Mouse (Mus musculus): ENCODE results near the gene 0610040J01Rik. TPM values are rescaled to one million over a fixed set of nuclear protein-coding genes. Genes with fewer than 3 reads are reported as not detected.

0610040J01Rik gene
- polyA plus RNA-seq, 1 experiment from 2014 or later = 5.7 TPM

GRCm38 (mm10) chr5:63819519-63819918 is 7.4 kb downstream of the 0610040J01Rik start:
- WGBS = 78% methylated on average over 6 of the region's 6 CpGs
- Histone ChIP-seq H3K9me3 (no peaks in the 10 kb centered on the region), H3K27me3 (no peaks in the 10 kb centered on the region), H3K4me2 (replicated peaks) (no peak overlapping the region), H3K36me3 (no peaks in the 10 kb centered on the region), H3K4me1 (no peaks in the 10 kb centered on the region), H3K4me3 (no peak overlapping the region), H3K9ac (no peak overlapping the region), H3K27ac (no peak overlapping the region)
- no peak for ATAC-seq (ENCODE audit: insufficient number of reproducible peaks, insufficient read depth, low FRiP score, low TSS enrichment)

DNA sequence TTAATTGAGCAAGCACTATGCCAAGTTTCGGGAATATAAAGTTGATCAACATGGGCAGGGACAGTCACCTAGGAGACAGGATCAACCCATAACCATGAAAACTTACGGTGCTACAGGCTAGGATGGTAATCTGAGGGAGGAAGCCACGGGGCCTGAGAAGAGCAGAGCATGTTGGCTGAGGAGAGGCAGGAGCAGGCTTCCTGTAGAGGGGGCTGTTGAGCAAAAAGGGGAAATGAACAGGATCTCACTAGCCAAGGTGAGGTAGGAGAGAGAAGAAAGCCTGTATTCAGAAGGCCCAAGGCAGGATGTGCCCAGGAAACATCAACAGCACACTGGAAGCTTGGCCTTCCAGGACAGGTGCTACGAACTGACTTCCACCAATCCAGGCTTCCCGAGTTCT is 9.0 kb downstream of the 0610040J01Rik start:
- ATAC-seq (ENCODE audit: insufficient number of reproducible peaks, insufficient read depth, low FRiP score, low TSS enrichment) = no peak
- no peak overlapping the region for H3K27ac ChIP-seq
- H3K4me2 ChIP-seq (replicated peaks) = no peak overlapping the region
- H3K36me3 ChIP-seq = no peaks in the 10 kb centered on the region
- no peaks in the 10 kb centered on the region for H3K4me1 ChIP-seq
- no peaks in the 10 kb centered on the region for H3K9me3 ChIP-seq
- WGBS = 88% methylated on average over 5 of the region's 5 CpGs
- H3K4me3 ChIP-seq = no peak overlapping the region
- H3K27me3 ChIP-seq = no peaks in the 10 kb centered on the region
- H3K9ac ChIP-seq = no peak overlapping the region

- Histone ChIP-seq H3K4me3 (no peak overlapping the region), H3K27ac (no peak overlapping the region), H3K4me1 (no peaks in the 10 kb centered on the region), H3K4me2 (replicated peaks) (no peak overlapping the region), H3K9me3 (no peaks in the 10 kb centered on the region), H3K27me3 (no peaks in the 10 kb centered on the region), H3K36me3 (no peaks in the 10 kb centered on the region), H3K9ac (no peak overlapping the region)
- WGBS = 73% methylated on average over 8 of the region's 8 CpGs
- ATAC-seq (ENCODE audit: insufficient number of reproducible peaks, insufficient read depth, low FRiP score, low TSS enrichment) = no peak
These were observed 9.7 kb downstream of the 0610040J01Rik start for GRCm38 (mm10) chr5:63821860-63822259.

DNA sequence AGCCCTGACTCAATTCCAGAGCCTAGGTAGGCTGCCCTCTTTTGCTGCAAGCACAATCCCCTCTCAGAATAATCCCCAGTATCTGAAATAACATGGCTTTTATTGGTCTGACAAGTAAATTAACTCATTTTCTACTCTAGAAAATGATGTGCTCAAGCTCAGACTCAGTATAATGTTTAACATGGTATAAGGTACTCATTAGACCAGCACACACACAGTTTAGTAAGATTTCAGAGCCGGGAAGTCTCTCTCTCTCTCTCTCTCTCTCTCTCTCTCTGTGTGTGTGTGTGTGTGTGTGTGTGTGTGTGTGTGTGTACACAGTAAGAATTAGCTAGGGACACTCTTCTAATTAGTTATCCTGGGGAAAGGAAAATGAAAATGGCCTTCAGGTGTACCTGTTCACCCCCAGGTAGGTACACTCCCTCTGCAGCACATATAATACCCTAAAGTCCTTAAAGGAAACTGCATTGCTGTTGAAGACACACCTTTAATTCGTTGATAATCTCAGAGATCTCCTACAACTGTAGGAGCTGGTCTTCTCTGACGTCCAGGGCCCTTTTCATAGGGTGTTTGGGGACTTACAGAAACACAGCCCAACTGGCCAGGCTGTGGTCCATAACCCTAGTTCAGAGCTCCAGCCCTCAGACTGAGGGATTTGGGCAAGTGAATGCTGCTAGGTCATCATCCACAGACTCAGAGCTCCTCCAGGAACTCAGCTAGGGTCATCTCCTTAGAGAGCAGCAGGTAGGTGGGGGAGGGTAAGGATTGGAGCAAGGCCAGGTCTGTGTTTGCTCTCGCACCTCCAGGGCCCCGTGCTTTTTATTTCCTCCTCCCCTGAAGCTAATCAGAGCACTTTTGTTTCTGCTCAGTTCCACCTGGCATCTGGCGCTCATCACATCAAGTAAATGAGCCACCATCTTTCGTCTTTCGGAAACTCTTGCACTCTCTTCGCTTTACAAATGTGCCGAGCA is 11.5 kb downstream of the 0610040J01Rik start:
- Histone ChIP-seq H3K4me2 (replicated peaks) (no peak overlapping the region), H3K4me3 (no peak overlapping the region), H3K36me3 (no peaks in the 10 kb centered on the region), H3K9me3 (no peaks in the 10 kb centered on the region), H3K4me1 (no peaks in the 10 kb centered on the region), H3K27ac (no peak overlapping the region), H3K27me3 (no peaks in the 10 kb centered on the region), H3K9ac (no peak overlapping the region)
- 67% methylated on average over 10 of the region's 10 CpGs for WGBS
- ATAC-seq (ENCODE audit: insufficient number of reproducible peaks, insufficient read depth, low FRiP score, low TSS enrichment) = no peak

- no peak overlapping the region for H3K9ac ChIP-seq
- 78% methylated on average over 8 of the region's 8 CpGs for WGBS
- no peaks in the 10 kb centered on the region for H3K4me1 ChIP-seq
- no peaks in the 10 kb centered on the region for H3K27me3 ChIP-seq
- H3K27ac ChIP-seq = no peak overlapping the region
- no peak for ATAC-seq (ENCODE audit: insufficient number of reproducible peaks, insufficient read depth, low FRiP score, low TSS enrichment)
- no peaks in the 10 kb centered on the region for H3K36me3 ChIP-seq
- no peak overlapping the region for H3K4me2 ChIP-seq (replicated peaks)
- H3K9me3 ChIP-seq = no peaks in the 10 kb centered on the region
- H3K4me3 ChIP-seq = no peak overlapping the region
These were observed 12.6 kb downstream of the 0610040J01Rik start for GRCm38 (mm10) chr5:63824599-63825350.

GRCm38 (mm10) chr5:63825881-63826280 is 13.7 kb downstream of the 0610040J01Rik start:
- Histone ChIP-seq H3K4me1 (no peaks in the 10 kb centered on the region), H3K9ac (no peak overlapping the region), H3K9me3 (no peaks in the 10 kb centered on the region), H3K36me3 (no peaks in the 10 kb centered on the region), H3K4me2 (replicated peaks) (no peak overlapping the region), H3K27me3 (no peaks in the 10 kb centered on the region), H3K4me3 (no peak overlapping the region), H3K27ac (no peak overlapping the region)
- ATAC-seq (ENCODE audit: insufficient number of reproducible peaks, insufficient read depth, low FRiP score, low TSS enrichment) = no peak
- WGBS = 70% methylated on average over 5 of the region's 5 CpGs

- 52% methylated on average over 6 of the region's 6 CpGs for WGBS
- no peak overlapping the region for H3K27ac ChIP-seq
- no peaks in the 10 kb centered on the region for H3K27me3 ChIP-seq
- no peak overlapping the region for H3K4me3 ChIP-seq
- H3K4me2 ChIP-seq (replicated peaks) = no peak overlapping the region
- H3K9me3 ChIP-seq = no peaks in the 10 kb centered on the region
- no peak for ATAC-seq (ENCODE audit: insufficient number of reproducible peaks, insufficient read depth, low FRiP score, low TSS enrichment)
- H3K4me1 ChIP-seq = no peaks in the 10 kb centered on the region
- H3K36me3 ChIP-seq = no peaks in the 10 kb centered on the region
- no peak overlapping the region for H3K9ac ChIP-seq
These were observed 14.8 kb downstream of the 0610040J01Rik start for GRCm38 (mm10) chr5:63827006-63827405.

GRCm38 (mm10) chr5:63827415-63828053 is 15.4 kb downstream of the 0610040J01Rik start:
- Histone ChIP-seq H3K27ac (no peak overlapping the region), H3K27me3 (no peaks in the 10 kb centered on the region), H3K36me3 (no peaks in the 10 kb centered on the region), H3K9me3 (no peaks in the 10 kb centered on the region), H3K4me3 (no peak overlapping the region), H3K4me2 (replicated peaks) (no peak overlapping the region), H3K4me1 (no peaks in the 10 kb centered on the region), H3K9ac (no peak overlapping the region)
- 37% methylated on average over 5 of the region's 5 CpGs for WGBS
- ATAC-seq (ENCODE audit: insufficient number of reproducible peaks, insufficient read depth, low FRiP score, low TSS enrichment) = no peak

DNA sequence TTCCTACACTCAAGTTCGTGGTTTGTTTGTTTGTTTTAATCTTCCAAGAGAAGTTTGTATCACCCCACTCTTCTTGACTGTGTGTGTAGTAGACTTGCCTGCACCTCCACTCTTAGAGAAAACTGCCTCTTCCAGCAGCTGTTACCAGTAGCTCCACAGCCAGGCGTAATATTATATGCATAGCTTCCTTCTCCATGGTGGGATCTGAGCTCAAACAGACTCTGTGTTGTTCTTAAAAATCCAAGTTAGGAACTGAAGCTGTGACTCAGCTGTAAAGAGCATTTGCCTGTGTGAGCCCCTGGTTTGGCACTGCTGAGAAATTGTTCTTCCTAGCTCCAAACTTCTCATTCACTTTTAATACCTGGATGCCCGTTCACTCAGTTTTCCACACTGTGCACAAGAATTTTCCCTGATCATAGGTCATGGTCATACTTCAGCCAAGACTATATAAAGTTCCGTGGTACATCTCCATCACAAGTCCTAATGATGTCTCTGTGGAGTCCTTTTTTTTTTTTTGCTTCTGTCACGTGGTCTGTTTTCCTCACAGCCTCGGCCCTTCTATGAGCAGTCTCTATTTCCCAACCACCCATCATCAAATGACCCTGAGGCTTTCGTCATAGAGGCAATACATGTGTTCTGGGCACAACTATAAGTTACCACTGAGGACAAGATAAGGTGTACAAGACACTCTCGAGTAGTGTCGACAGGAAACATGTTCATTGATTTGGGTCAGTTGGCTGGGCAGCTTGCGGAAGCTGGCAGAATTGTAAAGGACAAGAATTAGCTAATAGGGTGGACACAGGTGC is 16.4 kb downstream of the 0610040J01Rik start:
- Histone ChIP-seq H3K4me1 (no peaks in the 10 kb centered on the region), H3K9ac (no peak overlapping the region), H3K36me3 (no peaks in the 10 kb centered on the region), H3K27ac (no peak overlapping the region), H3K9me3 (no peaks in the 10 kb centered on the region), H3K4me3 (no peak overlapping the region), H3K4me2 (replicated peaks) (no peak overlapping the region), H3K27me3 (no peaks in the 10 kb centered on the region)
- ATAC-seq (ENCODE audit: insufficient number of reproducible peaks, insufficient read depth, low FRiP score, low TSS enrichment) = no peak
- WGBS = 74% methylated on average over 10 of the region's 10 CpGs

- 54% methylated on average over 4 of the region's 4 CpGs for WGBS
- Histone ChIP-seq H3K27ac (no peak overlapping the region), H3K36me3 (no peaks in the 10 kb centered on the region), H3K27me3 (no peaks in the 10 kb centered on the region), H3K4me1 (no peaks in the 10 kb centered on the region), H3K9me3 (no peaks in the 10 kb centered on the region), H3K4me3 (no peak overlapping the region), H3K9ac (no peak overlapping the region), H3K4me2 (replicated peaks) (no peak overlapping the region)
- no peak for ATAC-seq (ENCODE audit: insufficient number of reproducible peaks, insufficient read depth, low FRiP score, low TSS enrichment)
These were observed 18.9 kb downstream of the 0610040J01Rik start for GRCm38 (mm10) chr5:63831054-63831453.

- ATAC-seq (ENCODE audit: insufficient number of reproducible peaks, insufficient read depth, low FRiP score, low TSS enrichment) = no peak
- 56% methylated on average over 5 of the region's 5 CpGs for WGBS
- Histone ChIP-seq H3K27me3 (no peaks in the 10 kb centered on the region), H3K27ac (no peak overlapping the region), H3K9me3 (no peaks in the 10 kb centered on the region), H3K9ac (no peak overlapping the region), H3K36me3 (no peaks in the 10 kb centered on the region), H3K4me1 (no peaks in the 10 kb centered on the region), H3K4me2 (replicated peaks) (no peak overlapping the region), H3K4me3 (no peak overlapping the region)
These were observed 21.8 kb downstream of the 0610040J01Rik start for GRCm38 (mm10) chr5:63833955-63834354.

Data from embryonic facial prominence, embryonic 12.5 days (tissue).